Mouse (Mus musculus) frontal cortex, postnatal 25 days (tissue): ENCODE data around the gene Cdkl4.

ENCODE experiments used
- DNase-seq, 2 experiments: peaks; one replicate each; pipeline ENCODE4 v3.0.0; 2022; ENCODE audit warnings: low spot score in 2 of 2

The Cdkl4 gene

GRCm38 (mm10) chr17:80517244-80517643, 60.4 kb downstream of the Cdkl4 start:
- no peak for DNase-seq

- DNase-seq: no peak
Measured at GRCm38 (mm10) chr17:80515956-80516355, 61.7 kb downstream of the Cdkl4 start.

- no peak for DNase-seq
Measured at GRCm38 (mm10) chr17:80515513-80515912, 62.1 kb downstream of the Cdkl4 start.

DNA sequence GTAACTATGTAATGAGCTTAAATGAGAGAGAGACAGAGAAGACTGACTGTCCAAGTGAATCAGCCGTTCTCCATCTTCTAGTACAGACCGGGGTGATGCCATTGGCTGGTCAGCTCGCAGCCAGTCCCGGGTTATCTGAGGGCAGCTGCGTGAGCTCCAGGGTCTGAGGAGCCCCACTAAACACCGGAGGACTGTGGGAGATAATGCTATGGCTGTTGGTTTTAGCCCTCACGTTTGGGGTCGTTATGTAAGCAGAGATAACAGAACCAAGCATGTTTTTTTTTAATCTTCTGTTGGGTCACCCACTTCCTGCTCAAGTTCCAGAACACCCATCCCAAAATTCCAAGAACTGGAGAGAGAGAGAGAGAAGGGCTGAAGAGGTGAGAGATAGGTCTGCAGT, 63.8 kb downstream of the Cdkl4 start:
- no peak for DNase-seq

DNA sequence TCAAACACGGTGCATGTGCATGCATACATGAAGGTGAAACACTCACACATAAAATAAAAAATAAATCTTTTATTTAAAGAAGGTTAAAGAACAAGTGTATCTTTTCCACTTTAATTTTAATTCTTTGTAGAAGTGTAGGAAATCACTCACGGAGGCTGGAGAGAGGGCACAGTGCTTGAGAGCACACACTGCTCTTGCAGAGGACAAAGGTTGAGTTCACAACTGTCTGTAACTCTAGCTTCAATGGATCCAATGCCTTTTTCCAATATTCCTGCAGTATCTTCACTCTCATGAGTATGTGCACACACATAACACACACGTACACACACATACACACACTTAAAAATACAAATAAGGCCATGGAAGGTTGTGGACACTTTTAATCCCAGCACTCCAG, 67.2 kb downstream of the Cdkl4 start:
- DNase-seq: no peak

- no peak for DNase-seq
Measured at GRCm38 (mm10) chr17:80509494-80510458, 67.8 kb downstream of the Cdkl4 start.

DNA sequence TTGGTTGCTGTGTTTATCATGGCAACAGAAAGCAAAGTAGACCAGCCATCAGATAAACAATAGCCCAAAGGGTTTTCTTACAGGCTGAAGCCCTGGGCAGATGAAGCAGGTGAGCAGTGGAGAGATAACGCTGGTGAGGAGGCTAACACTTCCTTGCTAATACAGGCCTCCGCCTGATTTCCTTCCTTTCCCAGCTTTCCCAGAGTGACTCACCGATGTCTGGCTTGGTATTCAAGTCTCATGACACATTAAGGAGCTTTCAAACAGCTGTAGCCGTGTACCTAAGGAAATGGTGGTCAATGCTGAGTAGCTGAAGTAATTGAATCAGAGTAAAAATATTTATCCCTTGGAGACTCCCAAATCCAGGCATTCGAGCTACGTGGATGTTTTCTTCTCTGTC, 71.8 kb downstream of the Cdkl4 start:
- DNase-seq: no peak

GRCm38 (mm10) chr17:80505342-80505741, 72.3 kb downstream of the Cdkl4 start:
- DNase-seq: no peak

- no peak for DNase-seq
Measured at GRCm38 (mm10) chr17:80501805-80502172, 75.8 kb downstream of the Cdkl4 start.

GRCm38 (mm10) chr17:80501037-80501804, 76.4 kb downstream of the Cdkl4 start:
- no peak for DNase-seq

DNA sequence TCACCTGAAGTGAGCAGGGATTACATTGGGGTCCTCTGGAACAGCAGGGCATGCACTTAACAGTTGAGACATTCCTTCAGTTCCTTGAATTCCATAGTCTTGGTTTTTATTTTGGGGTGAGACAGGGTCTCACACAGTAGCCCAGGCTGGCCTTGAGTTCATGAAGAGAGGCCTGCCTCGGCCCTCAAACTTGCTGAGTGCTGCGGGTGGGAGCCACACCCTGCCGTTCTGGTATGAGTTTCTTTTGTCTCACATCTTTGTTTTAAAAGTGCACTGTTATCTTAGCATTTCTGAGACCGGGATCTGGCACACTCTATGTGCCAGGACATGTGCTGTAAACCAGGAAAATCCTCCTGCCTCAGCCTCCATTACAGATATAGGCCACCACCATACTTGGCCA, 77.6 kb downstream of the Cdkl4 start:
- DNase-seq: no peak

- no peak for DNase-seq
Measured at GRCm38 (mm10) chr17:80498600-80499268, 78.9 kb downstream of the Cdkl4 start.

- DNase-seq: no peak
Measured at GRCm38 (mm10) chr17:80497183-80497601, 80.4 kb downstream of the Cdkl4 start.

GRCm38 (mm10) chr17:80496607-80497170, 80.9 kb downstream of the Cdkl4 start:
- no peak for DNase-seq

GRCm38 (mm10) chr17:80496185-80496584, 81.4 kb downstream of the Cdkl4 start:
- no peak for DNase-seq

GRCm38 (mm10) chr17:80493891-80494290, 83.7 kb downstream of the Cdkl4 start:
- no peak for DNase-seq

DNA sequence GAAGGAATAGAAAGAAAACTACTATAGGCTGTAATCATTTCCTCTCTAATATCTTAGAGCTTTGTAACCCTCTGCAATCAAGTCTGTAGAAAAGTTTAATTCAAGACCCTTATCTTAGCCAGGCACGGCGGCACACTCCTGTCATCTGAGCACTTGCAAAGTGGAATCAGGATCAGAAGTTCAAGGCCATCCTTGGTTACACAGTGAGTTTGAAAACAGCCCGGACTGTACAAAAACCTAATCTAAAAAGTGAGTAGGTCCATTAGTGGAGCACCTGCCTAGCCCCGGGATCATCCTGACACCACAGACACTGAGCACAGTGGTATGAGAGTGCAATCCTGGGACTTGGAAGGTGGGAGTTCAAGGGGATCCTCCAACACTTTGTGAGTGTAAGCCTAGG, 84.8 kb downstream of the Cdkl4 start:
- DNase-seq: no peak

DNA sequence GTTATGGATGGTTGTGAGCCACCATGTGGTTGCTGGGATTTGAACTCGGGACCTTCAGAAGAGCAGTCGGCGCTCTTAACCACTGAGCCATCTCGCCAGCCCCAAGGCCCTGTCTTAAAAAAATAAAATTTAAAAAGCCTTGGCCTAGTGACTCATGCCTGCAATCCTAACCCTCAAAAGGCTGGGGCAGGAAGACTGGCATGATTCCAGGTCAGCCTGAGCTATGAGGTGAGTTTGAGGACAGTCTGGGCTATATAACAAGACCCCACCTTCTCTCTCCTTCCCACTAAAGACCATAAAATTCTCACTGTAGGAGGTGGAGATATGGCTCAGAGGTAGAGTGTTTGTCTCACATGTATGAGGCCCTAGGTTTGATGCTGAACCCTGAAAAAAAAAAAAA, 85.3 kb downstream of the Cdkl4 start:
- DNase-seq: no peak

DNA sequence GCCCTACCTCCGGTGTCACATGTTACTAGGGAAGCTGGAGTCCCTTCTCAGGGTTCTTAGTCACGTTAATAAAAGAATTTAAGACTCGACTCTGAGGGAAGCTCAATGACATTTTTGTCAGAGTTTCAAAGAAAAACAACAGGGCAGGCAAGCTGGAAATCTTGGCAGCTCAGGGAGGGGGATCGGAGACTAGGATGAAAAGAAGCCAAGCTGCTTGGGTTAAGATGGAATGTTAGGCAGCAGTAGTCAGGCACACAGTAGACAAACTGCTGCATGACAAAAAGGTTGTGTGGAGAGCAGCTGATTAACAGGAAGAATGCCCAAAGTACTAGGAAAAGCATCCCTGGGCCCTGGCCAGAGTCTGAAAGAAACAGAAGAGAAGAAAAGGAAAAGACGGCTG, 87.4 kb downstream of the Cdkl4 start:
- no peak for DNase-seq

DNA sequence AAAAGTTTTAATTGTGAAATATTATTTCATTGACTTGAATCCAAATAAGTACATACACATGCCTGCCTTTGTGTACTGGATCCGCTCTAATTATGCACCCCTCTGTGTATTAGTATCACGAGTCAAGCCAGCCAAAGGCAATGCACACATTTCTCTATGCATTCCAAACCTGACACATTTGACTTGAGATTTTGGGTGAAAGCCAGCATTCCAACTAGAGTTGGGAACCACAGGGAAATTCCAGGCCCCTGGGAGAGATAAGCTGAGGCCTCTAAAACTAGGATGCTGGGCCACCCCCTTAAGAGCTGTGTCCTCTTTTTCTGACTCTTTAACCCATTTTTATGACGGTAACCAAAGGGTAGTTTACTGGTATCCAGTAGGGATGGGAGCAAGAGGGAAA, 88.7 kb downstream of the Cdkl4 start:
- no peak for DNase-seq

DNA sequence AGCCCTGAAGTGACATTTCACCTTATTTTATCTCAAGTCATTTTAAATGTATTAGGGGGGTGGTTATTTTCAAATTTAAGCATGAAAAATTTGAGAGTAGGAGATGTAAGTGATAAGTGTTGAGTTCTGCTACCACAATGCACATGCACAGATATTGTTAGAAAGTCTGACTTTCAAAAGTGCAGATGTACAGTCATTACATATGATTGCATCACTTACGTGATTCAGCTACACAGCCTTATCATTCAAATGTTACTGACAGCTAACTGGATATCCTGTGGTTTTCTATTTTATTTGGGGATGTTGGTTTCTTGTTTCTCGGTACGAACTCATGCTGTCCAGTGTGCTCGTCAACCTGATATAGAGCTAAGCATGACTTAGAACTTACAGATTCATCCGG, 92.5 kb downstream of the Cdkl4 start:
- DNase-seq: no peak

GRCm38 (mm10) chr17:80480855-80481224, 96.8 kb downstream of the Cdkl4 start:
- DNase-seq: no peak
